Comparison of ENCODE assay signal across 10 mouse cellular contexts in the genomic region with DNA sequence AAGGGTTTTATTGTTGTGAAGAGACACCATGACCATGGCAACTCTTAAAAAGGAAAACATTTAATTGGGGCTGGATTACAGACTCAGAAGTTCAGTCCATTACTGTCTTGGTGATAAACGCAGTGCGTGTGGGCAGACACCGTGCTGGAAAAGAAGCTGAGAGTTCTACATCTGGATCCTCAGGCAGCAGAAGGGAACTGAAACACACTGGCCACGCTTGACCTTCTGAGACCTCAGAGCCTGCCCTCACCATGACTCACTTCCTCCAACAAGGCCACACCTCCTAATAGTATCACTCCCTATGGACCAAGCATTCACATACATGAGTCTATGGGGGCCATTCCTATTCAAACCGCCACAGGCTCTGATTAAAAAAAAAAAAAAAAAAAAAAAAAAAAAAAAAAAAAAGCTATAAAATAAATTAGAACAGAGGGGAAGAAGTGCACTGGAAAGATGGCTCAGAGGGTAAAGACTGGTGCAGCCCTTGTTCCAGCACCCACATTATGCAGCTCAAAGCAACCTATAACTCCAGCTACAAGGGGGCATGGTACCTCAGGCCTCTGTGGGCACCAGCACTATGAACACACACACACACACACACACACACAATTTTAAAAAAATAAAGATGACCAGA. TPM values are rescaled to one million over a fixed set of nuclear protein-coding genes. Genes with fewer than 3 reads are reported as not detected.
DNase-seq lines count a peak whose midpoint lies in the region; ATAC-seq and TF ChIP-seq lines count a peak whose summit lies in the region.
"Had no signal": no experiment of that assay in that cellular context is flagged by ENCODE, and none has a peak within 500 bp of the region (broad histone marks: within the 10 kb centered on the region; RNA-seq: fewer than 3 reads in every experiment).

No protein-coding gene starts in this region.

- H3K36me3 ChIP-seq in kidney, embryonic 15.5 days, result no peaks in the 10 kb centered on the region
- no peaks in the 10 kb centered on the region for H3K36me3 ChIP-seq in CH12.LX (replicated peaks in 1 of 2; ENCODE audit: control insufficient read depth in 1 of 2, insufficient read depth in 1 of 2, low read length in 1 of 2)
- no peaks in the 10 kb centered on the region for H3K36me3 ChIP-seq in liver, embryonic 16.5 days (ENCODE audit: control insufficient read depth, insufficient read depth)
- H3K36me3 ChIP-seq: intestine, embryonic 15.5 days; neural tube, embryonic 13.5 days had no signal

- no peak for ATAC-seq in kidney, embryonic 15.5 days (replicated peaks; ENCODE audit: low FRiP score)
- peak; percentile 54 for ATAC-seq in liver, embryonic 16.5 days (ENCODE audit: low read depth)
- no peak for ATAC-seq in erythroblast, adult 5-6 weeks (replicated peaks; ENCODE audit: low FRiP score, poor library complexity, severe bottlenecking)
- ATAC-seq: intestine, embryonic 15.5 days had no signal

- H3K9me3 ChIP-seq in kidney, embryonic 15.5 days (replicated peaks), result no peaks in the 10 kb centered on the region
- peaks cover 4% of the 10 kb centered on the region for H3K9me3 ChIP-seq in CH12.LX (replicated peaks; ENCODE audit: low read length)
- H3K9me3 ChIP-seq in liver, embryonic 16.5 days (replicated peaks; ENCODE audit: control insufficient read depth, low read length), result no peaks in the 10 kb centered on the region
- H3K9me3 ChIP-seq: intestine, embryonic 15.5 days; neural tube, embryonic 13.5 days had no signal

- peak; percentile 79 for TF ChIP-seq POLR2A in CH12.LX (IDR thresholded peaks at IDR 0.05; ENCODE audit: low read depth, low read length)

- dilution Hi-C loops in CH12.LX (cut with MboI; ENCODE audit: extremely low pct_ligation_motif_present, extremely low pct_unique_long_range_greater_than_20kb, low sequenced_read_pairs), result no loop called here

- no peaks in the 10 kb centered on the region for H3K27me3 ChIP-seq in kidney, embryonic 15.5 days
- peaks cover 17% of the 10 kb centered on the region for H3K27me3 ChIP-seq in CH12.LX (replicated peaks)
- H3K27me3 ChIP-seq in liver, embryonic 16.5 days (ENCODE audit: control insufficient read depth, insufficient read depth, low read depth, low read length), result no peaks in the 10 kb centered on the region
- H3K27me3 ChIP-seq: intestine, embryonic 15.5 days; neural tube, embryonic 13.5 days had no signal

- TF ChIP-seq CTCF in CH12.LX (conservative IDR thresholded peaks at IDR 0.05 in 1 of 2, IDR thresholded peaks at IDR 0.05 in 1 of 2; ENCODE audit: low read depth in 2 of 2, low read length in 2 of 2), result no peak

- peak; percentile 47 to 71 for DNase-seq in adrenal gland, adult (ENCODE audit: inconsistent age in 2 of 2, low spot score in 1 of 2)
- no peak for DNase-seq in adrenal gland, postnatal 4 days (ENCODE audit: low spot score in 2 of 2)
- DNase-seq in kidney, postnatal 10 days, result no peak
- DNase-seq in CH12.LX (ENCODE audit: extremely low read depth), result peak; percentile 92
- no peak for DNase-seq in right cerebral cortex, adult 2 months (ENCODE audit: low spot score in 2 of 2)

- no peak overlapping the region for H3K4me2 ChIP-seq in kidney, embryonic 15.5 days
- H3K4me2 ChIP-seq in CH12.LX (ENCODE audit: insufficient read depth, low read depth, poor library complexity, severe bottlenecking), result peak overlapping the region; percentile 76
- H3K4me2 ChIP-seq in liver, embryonic 16.5 days (ENCODE audit: low read depth, low read length), result no peak overlapping the region
- H3K4me2 ChIP-seq: intestine, embryonic 15.5 days; neural tube, embryonic 13.5 days had no signal

- TF ChIP-seq RAD21 in CH12.LX (IDR thresholded peaks at IDR 0.05; ENCODE audit: low read depth, low read length), result peak; percentile 1

- H3K9ac ChIP-seq in kidney, embryonic 15.5 days, result no peak overlapping the region
- H3K9ac ChIP-seq in CH12.LX (ENCODE audit: insufficient read depth, low read depth), result no peak overlapping the region
- no peak overlapping the region for H3K9ac ChIP-seq in liver, embryonic 16.5 days (ENCODE audit: low read depth, low read length)
- H3K9ac ChIP-seq: intestine, embryonic 15.5 days; neural tube, embryonic 13.5 days had no signal

- no peaks in the 10 kb centered on the region for H3K79me2 ChIP-seq in CH12.LX (replicated peaks; ENCODE audit: control insufficient read depth, extremely low read depth, insufficient read depth, poor library complexity, severe bottlenecking)

- in situ Hi-C loops in CH12.LX (cut with MboI; ENCODE audit: low pct_ligation_motif_present, low pct_unique_long_range_greater_than_20kb, low sequenced_read_pairs), result loop anchor here (25.0 kb wide), 1 partner anchor 933 kb away; a partner anchor contains a TSS

- 0 out of 2 replicates have a peak overlapping the region, but pooled peaks have one; percentile 6 for H3K27ac ChIP-seq in kidney, embryonic 15.5 days
- H3K27ac ChIP-seq in CH12.LX (ENCODE audit: insufficient read depth, low read depth), result peak overlapping the region; percentile 60
- H3K27ac ChIP-seq in liver, embryonic 16.5 days (ENCODE audit: low read length), result no peak overlapping the region
- H3K27ac ChIP-seq: intestine, embryonic 15.5 days; neural tube, embryonic 13.5 days had no signal

- H3K4me1 ChIP-seq in kidney, embryonic 15.5 days, result peaks cover 10% of the 10 kb centered on the region; the same call in 1 of the 2 replicates
- peaks cover 24 to 54% of the 10 kb centered on the region in 2 experiments for H3K4me1 ChIP-seq in CH12.LX (ENCODE audit: control insufficient read depth in 1 of 2, insufficient read depth in 2 of 2)
- H3K4me1 ChIP-seq in liver, embryonic 16.5 days (ENCODE audit: control insufficient read depth, low read depth, low read length), result peaks cover 10% of the 10 kb centered on the region
- H3K4me1 ChIP-seq: intestine, embryonic 15.5 days had no signal

- TF ChIP-seq EP300 in CH12.LX (IDR thresholded peaks at IDR 0.05; ENCODE audit: low read length), result peak; percentile 98

- H3K4me3 ChIP-seq in kidney, embryonic 15.5 days (replicated peaks), result no peak overlapping the region
- no peak overlapping the region for H3K4me3 ChIP-seq in CH12.LX (replicated peaks in 1 of 3; ENCODE audit: low read depth in 2 of 3, low read length in 2 of 3, poor library complexity in 1 of 3)
- H3K4me3 ChIP-seq in liver, embryonic 16.5 days (ENCODE audit: low read depth, low read length), result no peak overlapping the region
- H3K4me3 ChIP-seq: intestine, embryonic 15.5 days; neural tube, embryonic 13.5 days had no signal

- WGBS in kidney, embryonic 15.5 days, result 44% methylated on average over 5 of the region's 5 CpGs
- WGBS in liver, embryonic 16.5 days (ENCODE audit: insufficient replicate concordance), result 53% methylated on average over 5 of the region's 5 CpGs

TF ChIP-seq in CH12.LX, 34 proteins besides CTCF, POLR2A, EP300 and RAD21 (continues in another document):
- TF ChIP-seq ZNF384 (IDR thresholded peaks at IDR 0.05; ENCODE audit: low read depth, low read length), result peak; percentile 93

RNA-seq across cellular contexts. Expression of a gene that starts 8.3 kb away (rescaled TPM):
- 10 to 100 TPM; 20.6 TPM for total RNA-seq in adrenal gland, postnatal 4 days (2021)
- 60.8 and 64.3 TPM in 2 replicates for polyA plus RNA-seq in kidney, embryonic 15.5 days (2015; fragmentation: Nextera tagmentation; extraction: Ambion mirVana)
- total RNA-seq in CH12.LX (2012; rRNA removed) (24.4 and 30.1 TPM in 2 replicates), CH12.LX (2014; rRNA removed) (20.3 and 31.3 TPM in 2 replicates)
- polyA plus RNA-seq in CH12.LX (2012; ENCODE audit: insufficient read length, low read depth), result 13.4 and 22.6 TPM in 2 replicates
- polyA plus RNA-seq in liver, embryonic 16.5 days (2015; fragmentation: Nextera tagmentation; extraction: Ambion mirVana), result 20.2 and 21.7 TPM in 2 replicates
- total RNA-seq in erythroblast, adult 5-6 weeks (2015; ENCODE audit: low replicate concordance), result 2.3 and 6.1 TPM in 2 replicates
- 2.9 and 3.9 TPM in 2 replicates for total RNA-seq in erythroblast, adult 5-6 weeks (2017; ENCODE audit: low replicate concordance)

RNA-seq across cellular contexts. Expression of a gene that starts 9.4 kb away (rescaled TPM):
- total RNA-seq in adrenal gland, postnatal 4 days (2021), result 100 to 1,000 TPM; 208 to 226 TPM
- 83.5 and 101 TPM in 2 replicates for polyA plus RNA-seq in kidney, embryonic 15.5 days (2015; fragmentation: Nextera tagmentation; extraction: Ambion mirVana)
- total RNA-seq in CH12.LX (2012; rRNA removed) (8.0 and 8.2 TPM in 2 replicates), CH12.LX (2014; rRNA removed) (1.3 and 1.4 TPM in 2 replicates)
- polyA plus RNA-seq in CH12.LX (2012; ENCODE audit: insufficient read length, low read depth), result 26.0 and 26.7 TPM in 2 replicates
- polyA plus RNA-seq in liver, embryonic 16.5 days (2015; fragmentation: Nextera tagmentation; extraction: Ambion mirVana), result 16.4 and 25.4 TPM in 2 replicates
- 50.3 and 58.7 TPM in 2 replicates for total RNA-seq in erythroblast, adult 5-6 weeks (2015; ENCODE audit: low replicate concordance)
- 12.4 and 17.8 TPM in 2 replicates for total RNA-seq in erythroblast, adult 5-6 weeks (2017; ENCODE audit: low replicate concordance)

RNA-seq across cellular contexts. Expression of a gene that starts 16.1 kb away (rescaled TPM):
- 100 to 1,000 TPM in 1 of 2 experiments, 10 to 100 TPM in 1; 99.4 to 130 TPM for total RNA-seq in adrenal gland, postnatal 4 days (2021)
- 12.1 and 13.7 TPM in 2 replicates for polyA plus RNA-seq in kidney, embryonic 15.5 days (2015; fragmentation: Nextera tagmentation; extraction: Ambion mirVana)
- total RNA-seq in CH12.LX (2012; rRNA removed), result 11.5 and 11.8 TPM in 2 replicates
- total RNA-seq in CH12.LX (2014; rRNA removed), result 2.8 and 3.2 TPM in 2 replicates
- polyA plus RNA-seq in CH12.LX (2012; ENCODE audit: insufficient read length, low read depth), result 37.9 and 38.3 TPM in 2 replicates
- 6.9 and 8.5 TPM in 2 replicates for polyA plus RNA-seq in liver, embryonic 16.5 days (2015; fragmentation: Nextera tagmentation; extraction: Ambion mirVana)
- total RNA-seq in erythroblast, adult 5-6 weeks (2015; ENCODE audit: low replicate concordance), result 2.3 and 3.1 TPM in 2 replicates
- total RNA-seq in erythroblast, adult 5-6 weeks (2017; ENCODE audit: low replicate concordance), result 1.7 and 1.9 TPM in 2 replicates

RNA-seq across cellular contexts. Expression of a gene that starts 19.4 kb away (rescaled TPM):
- 10 to 100 TPM; 24.3 to 26.0 TPM for total RNA-seq in adrenal gland, postnatal 4 days (2021)
- 7.4 and 8.7 TPM in 2 replicates for polyA plus RNA-seq in kidney, embryonic 15.5 days (2015; fragmentation: Nextera tagmentation; extraction: Ambion mirVana)
- total RNA-seq in CH12.LX (2012; rRNA removed) (9.7 and 11.1 TPM in 2 replicates), CH12.LX (2014; rRNA removed) (5.1 and 7.3 TPM in 2 replicates)
- 5.4 and 6.2 TPM in 2 replicates for polyA plus RNA-seq in CH12.LX (2012; ENCODE audit: insufficient read length, low read depth)
- polyA plus RNA-seq in liver, embryonic 16.5 days (2015; fragmentation: Nextera tagmentation; extraction: Ambion mirVana), result 3.1 and 3.6 TPM in 2 replicates
- 2.5 and 3.1 TPM in 2 replicates for total RNA-seq in erythroblast, adult 5-6 weeks (2015; ENCODE audit: low replicate concordance)
- 1.0 and 4.7 TPM in 2 replicates for total RNA-seq in erythroblast, adult 5-6 weeks (2017; ENCODE audit: low replicate concordance)

RNA-seq across cellular contexts. Expression of a gene that starts 33.5 kb away (rescaled TPM):
- total RNA-seq in adrenal gland, postnatal 4 days (2021), result 10 to 100 TPM; 41.5 to 41.7 TPM
- 164 and 175 TPM in 2 replicates for polyA plus RNA-seq in kidney, embryonic 15.5 days (2015; fragmentation: Nextera tagmentation; extraction: Ambion mirVana)
- total RNA-seq in CH12.LX (2012; rRNA removed), result 170 and 177 TPM in 2 replicates
- 181 and 190 TPM in 2 replicates for total RNA-seq in CH12.LX (2014; rRNA removed)
- 178 and 200 TPM in 2 replicates for polyA plus RNA-seq in CH12.LX (2012; ENCODE audit: insufficient read length, low read depth)
- 101 and 107 TPM in 2 replicates for polyA plus RNA-seq in liver, embryonic 16.5 days (2015; fragmentation: Nextera tagmentation; extraction: Ambion mirVana)
- 32.9 and 35.3 TPM in 2 replicates for total RNA-seq in erythroblast, adult 5-6 weeks (2015; ENCODE audit: low replicate concordance)
- 74.0 and 102 TPM in 2 replicates for total RNA-seq in erythroblast, adult 5-6 weeks (2017; ENCODE audit: low replicate concordance)

Comparison
In these comparisons a context has a peak if more than half of its experiments do, and no peak if none do; other contexts are left out.
1. DNase-seq: peak in adrenal gland, adult (2 of 2) and CH12.LX (single experiment); none in adrenal gland, postnatal 4 days (0 of 2), kidney, postnatal 10 days (single experiment) and right cerebral cortex, adult 2 months (0 of 2).
2. RNA of a gene that starts 16.1 kb away (total RNA-seq): 99.4 to 130 TPM in adrenal gland, postnatal 4 days; 2.8 to 11.8 TPM in CH12.LX and 1.7 to 3.1 TPM in erythroblast, adult 5-6 weeks; every median in the first group is over 4 times any median in the second.